Mouse (Mus musculus): ENCODE data around the gene A730061H03Rik.
A peak's percentile ranks its signal among the peaks of the same experiment; 100 is the strongest.

The A730061H03Rik gene

DNA sequence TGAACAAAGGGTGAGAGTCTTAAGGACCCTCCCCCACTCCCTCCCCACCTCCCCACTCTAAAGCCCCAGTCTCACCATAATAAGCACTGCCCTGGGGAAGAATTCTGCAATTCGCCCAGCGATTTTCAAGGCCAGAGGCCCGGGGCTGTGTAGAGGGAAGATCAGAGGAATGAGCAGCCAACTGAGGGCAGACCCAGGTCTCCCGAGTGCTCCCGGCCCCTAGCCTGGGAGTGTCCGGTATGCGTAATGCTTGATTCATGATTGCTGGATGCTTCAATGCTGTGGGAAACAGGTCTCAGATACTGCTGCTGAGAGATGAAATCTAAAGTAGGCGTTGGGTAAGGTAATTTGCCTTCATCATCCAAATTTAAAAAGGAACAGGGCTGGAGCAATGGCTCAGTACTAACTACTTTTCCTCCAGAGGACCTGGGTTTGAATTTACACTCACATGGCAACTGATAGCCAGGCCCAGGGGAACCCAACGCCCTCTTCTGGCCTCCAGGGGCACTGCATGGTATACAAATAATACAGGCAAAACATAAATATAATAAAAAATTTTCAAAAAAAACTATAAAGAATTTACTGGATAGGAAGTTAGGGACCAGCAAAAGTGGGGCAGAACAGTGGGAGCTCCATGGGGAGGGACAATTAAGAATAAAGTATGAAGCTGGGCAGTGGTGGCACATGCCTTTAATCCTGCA lies 21.9 kb upstream of the A730061H03Rik start:
- no peak for DNase-seq (ENCODE audit: low spot score in 2 of 2)

DNA sequence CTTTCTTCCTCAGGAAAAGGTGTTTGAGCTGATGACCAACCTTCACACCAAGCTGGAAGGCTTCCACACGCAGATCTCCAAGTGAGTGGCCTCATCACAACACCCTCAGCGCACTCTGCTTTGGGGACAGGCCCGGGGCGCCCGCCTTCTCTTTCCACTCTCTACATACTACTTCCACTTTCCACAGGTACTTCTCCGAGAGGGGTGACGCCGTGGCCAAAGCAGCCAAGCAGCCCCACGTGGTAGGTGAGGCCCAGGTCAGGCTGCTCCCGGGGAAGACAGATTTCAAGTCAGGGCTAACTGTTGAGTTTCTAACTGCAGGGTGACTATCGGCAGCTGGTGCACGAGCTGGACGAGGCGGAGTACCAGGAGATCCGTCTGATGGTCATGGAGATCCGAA lies 20.5 kb upstream of the A730061H03Rik start:
- no peak for DNase-seq (ENCODE audit: low spot score in 2 of 2)

DNA sequence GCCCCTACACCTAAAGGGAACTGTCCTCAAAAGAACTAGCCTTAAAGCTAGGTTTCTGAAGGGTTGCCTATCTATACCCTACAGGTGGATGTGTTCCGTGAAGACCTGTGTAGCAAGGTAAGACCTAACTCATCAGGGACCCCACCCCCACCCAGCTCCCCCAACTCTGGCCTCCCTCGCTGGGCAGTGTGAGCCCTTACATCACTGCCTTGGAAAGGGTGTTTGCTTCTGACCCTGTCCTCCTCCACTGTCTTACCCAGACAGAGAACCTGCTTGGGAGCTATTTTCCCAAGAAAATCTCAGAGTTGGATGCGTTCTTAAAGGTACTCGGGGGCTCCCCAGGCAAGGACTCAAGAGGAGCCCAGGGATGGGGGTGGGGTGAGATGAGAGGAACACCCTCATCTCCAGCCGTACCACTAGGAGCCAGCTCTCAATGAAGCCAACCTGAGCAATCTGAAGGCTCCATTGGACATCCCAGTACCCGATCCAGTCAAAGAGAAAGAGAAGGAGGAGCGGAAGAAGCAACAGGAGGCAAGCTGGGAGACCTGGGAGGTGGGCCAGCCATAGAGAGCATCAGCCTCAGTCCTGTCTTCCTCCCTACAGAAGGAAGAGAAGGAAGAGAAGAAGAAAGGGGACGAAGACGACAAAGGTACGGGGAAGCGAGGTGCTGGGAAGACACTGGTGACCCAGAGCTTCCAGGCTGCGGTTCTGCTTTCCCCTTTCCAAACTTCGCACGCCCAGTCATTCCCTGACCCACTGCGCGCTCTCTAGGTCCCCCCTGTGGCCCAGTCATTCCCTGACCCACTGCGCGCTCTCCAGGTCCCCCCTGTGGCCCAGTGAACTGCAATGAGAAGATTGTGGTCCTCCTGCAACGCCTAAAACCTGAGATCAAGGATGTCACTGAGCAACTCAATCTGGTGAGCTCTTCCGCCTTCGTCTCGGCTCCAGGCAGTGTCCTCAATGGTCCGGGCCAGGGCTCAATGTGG lies 19.6 kb upstream of the A730061H03Rik start:
- no peak for DNase-seq (ENCODE audit: low spot score in 2 of 2)

DNA sequence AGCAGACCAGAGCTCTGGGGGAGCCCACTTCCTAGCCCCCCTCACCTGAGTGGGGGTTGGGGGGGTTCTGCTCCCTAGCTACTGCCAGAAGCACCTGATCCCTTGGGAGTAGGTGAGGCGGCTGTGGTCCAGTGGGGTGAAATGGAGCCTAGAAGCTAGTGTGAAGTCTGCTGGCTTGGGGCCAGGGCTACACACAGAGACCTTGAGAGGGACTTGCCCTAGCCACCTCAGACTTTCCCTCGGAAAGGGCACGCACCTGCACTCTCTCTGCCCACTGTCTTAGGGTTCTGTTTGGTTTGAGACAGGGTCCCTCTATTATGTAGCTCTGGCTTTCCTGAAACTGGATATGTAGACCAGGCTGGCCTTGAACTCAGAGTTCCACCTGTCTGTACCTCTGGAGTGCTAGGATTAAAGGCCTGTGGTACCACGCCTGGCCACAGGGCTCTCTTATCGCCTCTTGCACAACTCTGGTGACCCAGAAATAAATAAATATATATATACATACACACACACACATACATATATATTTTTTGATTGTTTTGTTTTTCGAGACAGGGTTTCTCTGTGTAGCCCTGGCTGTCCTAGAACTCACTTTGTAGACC lies 18.6 kb upstream of the A730061H03Rik start:
- DNase-seq (ENCODE audit: low spot score in 2 of 2) = peak in 1 of 2 experiments; percentile 51

DNA sequence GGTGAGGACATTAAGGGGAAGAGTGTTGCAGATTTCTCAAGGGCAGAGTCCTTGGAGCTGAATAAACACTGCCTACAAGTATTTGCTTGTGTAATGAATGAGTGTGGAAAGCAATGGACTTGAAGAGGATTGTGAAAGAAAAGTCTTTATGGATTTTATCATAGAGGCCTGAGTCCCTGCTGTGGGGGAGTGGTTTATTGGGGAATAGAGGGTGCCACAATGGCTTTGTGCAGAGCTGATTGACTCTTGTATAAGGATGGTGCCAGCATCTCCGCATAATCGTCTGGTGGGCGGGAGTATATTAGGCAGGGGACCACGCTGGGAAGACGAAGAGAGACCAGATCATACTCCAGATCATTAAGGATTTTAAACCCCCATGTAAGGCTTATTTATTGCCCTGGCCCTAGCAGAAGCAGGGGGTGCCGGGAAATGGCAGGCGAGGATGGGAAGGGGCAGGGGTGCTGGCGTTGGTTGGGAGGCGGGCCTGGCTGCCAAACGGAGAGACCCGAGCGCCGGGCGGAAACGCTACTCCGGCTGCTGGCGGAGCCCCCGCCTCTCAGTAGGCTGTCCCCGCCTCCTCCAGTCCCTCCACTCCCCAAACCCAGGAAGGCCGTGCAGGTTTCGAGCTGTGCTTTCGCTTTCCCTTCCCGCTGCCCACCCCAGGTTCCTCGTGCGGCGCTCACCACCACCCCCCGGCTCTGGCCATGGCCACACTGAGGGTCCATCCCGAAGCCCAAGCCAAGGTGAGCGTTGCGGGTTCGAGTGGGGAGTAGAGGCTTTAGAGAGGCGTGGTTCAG lies 17.9 kb upstream of the A730061H03Rik start, which contains the start of gene Psme1:
Gene Psme1, plus strand, starts transcription at position 253 of the 797 bp plus-strand sequence.
- DNase-seq (ENCODE audit: low spot score in 2 of 2) = peak; percentile 71 to 82

DNA sequence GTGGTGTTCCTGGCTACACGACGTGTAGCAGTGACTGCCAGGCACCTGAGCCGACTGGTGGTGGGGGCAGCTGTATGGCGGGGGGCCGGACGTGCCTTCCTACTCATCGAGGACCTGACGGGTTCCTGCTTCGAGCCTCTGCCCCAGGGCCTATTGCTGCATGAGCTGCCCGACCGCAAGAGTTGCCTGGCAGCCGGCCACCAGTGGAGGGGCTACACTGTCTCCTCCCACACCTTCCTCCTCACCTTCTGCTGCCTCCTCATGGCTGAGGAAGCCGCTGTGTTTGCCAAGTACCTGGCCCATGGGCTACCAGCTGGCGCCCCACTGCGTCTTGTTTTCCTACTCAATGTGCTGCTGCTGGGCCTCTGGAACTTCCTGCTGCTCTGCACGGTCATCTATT lies 16.2 kb upstream of the A730061H03Rik start:
- no peak for DNase-seq (ENCODE audit: low spot score in 2 of 2)

DNA sequence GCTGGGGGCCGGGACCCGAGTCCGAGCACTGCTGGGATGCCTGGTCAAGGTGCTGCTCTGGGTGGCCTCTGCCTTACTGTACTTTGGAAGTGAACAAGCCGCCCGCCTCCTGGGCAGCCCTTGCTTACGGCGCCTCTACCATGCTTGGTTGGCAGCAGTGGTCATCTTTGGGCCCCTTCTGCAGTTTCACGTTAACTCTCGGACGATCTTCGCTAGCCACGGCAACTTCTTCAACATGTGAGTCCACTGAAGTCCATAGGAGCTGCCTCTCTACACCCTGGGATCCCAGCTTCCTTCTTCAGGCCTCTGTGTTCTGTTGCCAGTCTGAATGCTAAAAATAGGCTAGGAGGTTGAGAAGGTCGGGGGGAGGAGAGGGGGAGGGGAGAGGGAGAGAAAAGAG lies 15.5 kb upstream of the A730061H03Rik start:
- no peak for DNase-seq (ENCODE audit: low spot score in 2 of 2)

DNA sequence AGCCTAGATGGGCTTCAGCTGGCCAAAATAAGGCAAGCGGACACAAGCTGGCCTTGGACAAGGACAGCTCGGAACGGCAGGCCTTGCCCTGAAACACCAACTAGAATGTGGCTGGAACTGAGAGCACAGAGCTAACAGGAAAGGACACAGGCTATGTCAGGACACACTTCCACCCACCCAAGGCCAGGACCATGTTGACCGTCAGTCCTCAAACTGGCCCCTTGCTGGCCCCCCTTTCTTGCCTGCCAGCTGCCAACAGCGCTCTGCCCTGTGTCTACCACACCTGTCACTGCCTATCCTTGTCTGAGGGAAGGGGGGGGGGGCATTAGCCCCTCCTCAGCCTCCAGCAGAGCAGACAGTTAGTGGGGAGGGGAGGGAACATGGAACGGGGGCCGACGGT lies 15.1 kb upstream of the A730061H03Rik start, which contains the start of gene Fitm1:
Gene Fitm1, plus strand, starts transcription at position 316 of the 400 bp plus-strand sequence.
- no peak for DNase-seq (ENCODE audit: low spot score in 2 of 2)

DNA sequence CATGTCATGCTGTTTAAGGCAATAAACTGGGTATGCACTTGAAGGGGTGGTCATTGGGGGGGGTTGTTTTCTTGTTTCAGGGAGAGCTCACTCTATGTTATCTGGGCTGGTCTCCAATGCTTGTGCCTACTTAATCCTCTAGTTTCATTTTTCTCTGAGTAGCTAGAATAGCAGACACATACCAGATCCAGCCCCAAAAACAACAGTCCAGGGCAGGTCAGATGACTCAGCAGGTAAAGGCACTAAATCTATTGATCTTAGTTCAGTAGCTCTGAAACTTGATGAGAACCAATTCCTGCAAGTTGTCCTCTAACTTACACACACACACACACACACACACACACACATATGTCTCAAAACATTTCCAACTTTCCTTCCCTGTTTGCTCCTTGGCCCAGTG lies 11.6 kb upstream of the A730061H03Rik start:
- no peak for DNase-seq (ENCODE audit: low spot score in 2 of 2)

DNA sequence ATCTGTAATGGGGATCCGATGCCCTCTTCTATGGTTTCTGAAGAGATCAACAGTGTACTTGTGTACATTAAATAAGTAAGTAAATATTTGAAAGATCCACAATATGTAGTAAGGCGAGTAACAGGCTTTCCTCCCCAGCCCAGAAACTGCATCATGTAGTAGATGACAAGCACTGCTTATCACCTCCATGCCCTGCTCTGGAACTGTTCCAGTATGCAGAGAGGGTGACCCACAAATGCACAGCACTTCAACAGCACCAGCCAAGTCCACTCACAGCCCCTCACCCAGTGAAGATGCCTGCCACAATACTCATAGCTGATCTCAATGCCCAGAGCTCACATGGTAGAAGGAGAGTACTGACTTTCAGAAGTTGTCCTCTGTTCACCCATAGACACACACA lies 10.4 kb upstream of the A730061H03Rik start:
- no peak for DNase-seq (ENCODE audit: low spot score in 2 of 2)

DNA sequence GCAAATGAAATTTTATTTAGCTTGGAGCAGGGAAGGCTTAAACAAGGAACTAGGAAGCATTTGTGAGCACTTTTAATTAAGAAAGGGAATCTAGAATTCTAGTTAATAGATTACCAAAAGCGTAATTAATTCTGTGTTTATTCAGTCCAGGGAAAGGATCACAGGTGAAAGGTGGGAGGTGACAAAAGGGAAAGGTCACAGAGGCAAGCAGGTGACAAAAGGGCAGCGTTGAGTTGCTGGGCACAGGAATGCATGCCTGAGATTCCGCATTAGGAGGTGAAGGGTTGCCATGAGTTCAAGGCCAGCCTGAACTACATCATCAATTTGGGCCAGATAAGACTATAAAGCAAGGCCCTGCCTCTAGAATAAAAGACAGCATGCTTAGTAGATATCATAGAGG lies 7.3 kb upstream of the A730061H03Rik start:
- DNase-seq (ENCODE audit: low spot score in 2 of 2) = no peak

DNA sequence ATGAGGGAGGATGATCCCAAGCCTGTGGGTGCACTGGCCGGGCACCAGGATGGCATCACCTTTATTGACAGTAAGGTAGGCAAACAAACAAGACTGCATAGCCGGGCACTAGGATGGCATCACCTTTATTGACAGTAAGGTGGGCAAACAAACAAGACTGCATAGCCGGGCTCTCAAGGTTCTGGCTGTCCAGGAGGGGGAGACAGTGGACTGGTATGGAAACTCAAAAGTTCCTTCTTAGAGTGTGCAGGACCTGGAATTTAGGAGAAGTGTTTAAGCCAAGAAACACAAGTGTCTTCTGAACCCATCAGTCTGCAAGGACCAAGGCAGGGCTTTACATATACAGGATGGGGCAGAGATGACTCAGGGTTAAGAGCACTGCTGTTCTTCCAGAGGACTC lies 5.5 kb upstream of the A730061H03Rik start:
- no peak for DNase-seq (ENCODE audit: low spot score in 2 of 2)

DNA sequence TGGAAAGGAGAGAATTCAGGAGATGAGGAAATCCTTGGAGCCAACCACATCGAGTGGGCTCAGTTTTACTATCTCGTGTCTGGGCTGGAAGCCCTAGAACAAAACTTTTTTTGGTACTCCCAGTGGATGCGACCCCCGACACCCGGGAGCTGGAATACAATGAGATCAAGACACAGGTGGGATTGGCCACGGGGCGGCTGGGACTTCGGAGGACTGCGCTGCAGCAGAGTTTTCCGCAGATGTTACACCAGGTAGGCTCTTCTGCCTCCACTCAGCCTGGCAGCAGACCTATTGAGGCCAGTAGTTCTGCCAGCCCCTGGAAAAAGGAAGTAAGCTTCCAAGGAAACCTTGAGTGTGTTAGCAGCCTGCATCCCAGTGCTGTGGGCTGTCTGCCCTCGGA lies 3.0 kb upstream of the A730061H03Rik start:
- DNase-seq (ENCODE audit: low spot score in 2 of 2) = no peak

DNA sequence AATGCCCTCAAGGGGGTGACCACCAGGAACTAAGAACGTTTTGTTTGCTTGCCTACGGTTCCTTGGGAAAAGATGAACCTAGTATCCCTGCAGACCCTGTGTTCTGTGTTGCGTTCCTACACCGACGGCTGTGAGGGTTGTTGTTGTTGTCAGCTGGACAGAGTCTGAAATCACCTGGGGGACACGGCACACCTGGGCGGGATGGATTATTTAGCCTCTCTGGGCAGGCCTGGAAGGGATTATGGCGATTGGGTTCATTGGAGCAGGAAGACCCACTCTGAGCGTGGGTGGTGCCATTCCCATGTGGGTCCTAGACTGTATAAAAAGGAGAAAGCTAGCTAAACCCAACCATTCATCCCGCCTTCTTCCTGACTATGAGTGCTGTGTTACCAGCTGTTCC lies 1.7 kb upstream of the A730061H03Rik start:
- DNase-seq (ENCODE audit: low spot score in 2 of 2) = no peak

DNA sequence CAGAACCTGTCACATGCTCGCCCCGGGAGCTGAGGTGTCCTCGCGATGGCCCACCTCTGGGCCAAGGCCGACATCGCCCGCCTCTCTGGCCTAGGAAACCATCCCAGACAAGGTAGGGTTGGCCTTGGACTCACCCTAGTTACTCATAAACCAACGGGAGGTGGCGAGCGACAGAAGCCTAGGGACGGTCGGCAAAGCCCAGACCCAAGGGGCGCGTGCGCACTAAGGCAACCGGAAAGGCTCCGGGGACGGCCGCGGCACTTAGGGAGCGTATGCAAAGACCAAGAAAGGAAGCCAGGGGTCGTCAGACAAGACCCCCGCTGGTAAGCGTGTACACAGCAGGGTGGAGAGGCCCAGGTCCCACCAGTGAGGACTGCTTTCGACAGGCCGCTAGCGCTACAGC lies 406 bp downstream of the A730061H03Rik start, which contains the start of gene Dcaf11:
Gene Dcaf11, plus strand, starts transcription at position 208 of the 403 bp plus-strand sequence.
- peak; percentile 64 to 85 for DNase-seq (ENCODE audit: low spot score in 2 of 2)

DNA sequence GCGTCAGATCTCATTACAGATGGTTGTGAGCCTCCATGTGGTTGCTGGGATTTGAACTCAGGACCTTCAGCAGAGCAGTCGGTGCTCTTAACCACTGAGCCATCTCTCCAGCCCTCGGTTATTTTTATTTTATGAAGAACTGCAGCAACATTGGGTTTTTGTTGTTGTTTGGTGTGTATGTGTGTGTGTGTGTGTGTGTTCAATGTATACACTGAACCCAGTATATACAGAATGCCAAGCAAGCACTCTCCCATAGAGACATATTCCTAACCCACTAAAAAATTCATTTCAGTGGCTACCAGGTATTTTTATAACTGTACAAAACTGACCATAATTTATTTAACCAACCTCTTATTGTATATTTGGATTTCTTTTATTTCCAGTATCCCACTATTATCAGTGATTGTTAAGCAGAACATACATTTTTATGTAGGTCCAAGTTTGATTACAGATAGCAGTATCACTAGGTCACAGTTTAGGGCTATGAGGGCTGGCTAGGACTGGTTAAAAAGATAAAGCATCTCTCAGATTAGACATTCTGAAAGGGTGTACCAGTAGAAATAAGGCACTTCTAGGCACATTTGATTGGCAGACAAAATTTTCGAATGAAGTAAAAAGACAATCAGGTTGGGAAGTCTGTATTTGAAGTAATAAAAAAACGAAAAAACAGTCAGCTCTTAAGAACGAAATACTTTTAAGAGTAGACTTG lies 1.3 kb downstream of the A730061H03Rik start:
- no peak for DNase-seq (ENCODE audit: low spot score in 2 of 2)

DNA sequence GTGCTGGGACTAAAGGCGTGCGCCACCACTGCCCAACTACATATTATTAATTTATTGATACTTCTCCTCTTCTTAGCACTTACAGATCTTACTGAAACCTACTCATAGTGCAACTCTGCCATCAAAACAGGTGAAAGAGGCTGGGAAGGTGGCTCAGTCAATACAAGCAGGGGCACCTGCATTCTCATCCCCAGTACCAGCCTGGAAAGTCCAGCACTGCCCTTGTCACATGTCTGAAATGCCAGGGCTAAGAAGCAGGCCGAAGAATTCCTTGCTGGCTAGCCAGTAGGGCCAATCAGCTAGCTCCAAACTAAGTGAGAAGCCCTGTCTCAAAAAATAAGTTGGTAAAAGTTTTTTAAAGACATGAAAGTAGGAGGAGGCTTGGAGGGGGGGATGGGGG lies 2.6 kb downstream of the A730061H03Rik start:
- DNase-seq (ENCODE audit: low spot score in 2 of 2) = no peak

DNA sequence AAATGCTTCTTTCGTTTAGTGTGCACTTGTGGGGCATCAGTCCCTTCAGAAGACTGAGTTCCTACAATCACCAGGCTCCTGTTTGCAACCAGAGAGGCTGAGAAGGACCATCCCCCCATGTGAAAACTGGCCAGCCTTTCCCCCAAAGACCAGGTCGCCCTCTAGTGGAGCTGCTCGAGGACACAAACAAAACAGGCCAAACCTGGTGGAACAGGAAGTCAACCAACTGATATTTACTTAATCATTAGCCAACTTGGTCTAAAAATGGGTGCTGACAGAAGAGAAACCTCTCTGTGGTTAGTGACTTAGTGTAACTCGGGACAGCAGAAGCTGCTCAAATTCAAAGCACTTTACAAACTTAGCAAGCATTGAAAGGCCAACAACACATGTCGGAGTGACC lies 3.2 kb downstream of the A730061H03Rik start:
- peak; percentile 49 to 74 for DNase-seq (ENCODE audit: low spot score in 2 of 2)

DNA sequence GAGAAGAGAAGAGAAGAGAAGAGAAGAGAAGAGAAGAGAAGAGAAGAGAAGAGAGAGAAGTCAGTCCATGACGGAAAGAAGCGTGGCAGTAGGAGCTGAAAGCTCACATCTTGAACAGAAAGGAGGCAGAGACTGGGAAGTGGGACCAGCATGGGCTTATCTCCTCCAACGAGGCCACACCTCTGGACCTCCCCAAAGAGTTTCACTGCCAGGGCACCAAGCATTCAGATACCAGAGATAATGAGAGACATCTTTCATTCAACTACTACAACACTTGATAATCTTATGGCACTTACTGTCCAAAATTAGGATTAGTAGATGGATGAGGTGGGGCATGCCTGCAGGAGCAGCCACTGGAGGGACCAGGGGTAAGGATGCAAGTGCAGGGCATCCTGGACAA lies 4.4 kb downstream of the A730061H03Rik start:
- DNase-seq (ENCODE audit: low spot score in 2 of 2) = no peak

DNA sequence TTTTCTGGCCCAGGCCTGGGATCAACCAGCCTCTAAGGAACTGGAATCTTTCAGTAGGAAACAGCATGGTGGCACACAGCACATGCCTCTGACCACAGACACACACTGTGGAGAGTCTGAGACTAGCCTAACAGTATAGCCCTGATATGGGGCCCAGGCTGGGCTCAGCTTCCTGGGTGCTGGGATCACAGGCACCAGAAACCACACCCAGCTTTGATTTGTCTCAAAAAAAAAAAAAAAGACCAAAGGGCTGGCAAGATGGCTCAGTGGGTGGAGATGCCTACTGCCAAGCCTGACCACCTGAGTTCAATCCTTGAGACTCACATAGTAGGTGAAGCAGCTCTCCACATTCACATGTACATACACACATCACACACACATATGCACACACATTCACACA lies 5.6 kb downstream of the A730061H03Rik start:
- no peak for DNase-seq (ENCODE audit: low spot score in 2 of 2)

DNA sequence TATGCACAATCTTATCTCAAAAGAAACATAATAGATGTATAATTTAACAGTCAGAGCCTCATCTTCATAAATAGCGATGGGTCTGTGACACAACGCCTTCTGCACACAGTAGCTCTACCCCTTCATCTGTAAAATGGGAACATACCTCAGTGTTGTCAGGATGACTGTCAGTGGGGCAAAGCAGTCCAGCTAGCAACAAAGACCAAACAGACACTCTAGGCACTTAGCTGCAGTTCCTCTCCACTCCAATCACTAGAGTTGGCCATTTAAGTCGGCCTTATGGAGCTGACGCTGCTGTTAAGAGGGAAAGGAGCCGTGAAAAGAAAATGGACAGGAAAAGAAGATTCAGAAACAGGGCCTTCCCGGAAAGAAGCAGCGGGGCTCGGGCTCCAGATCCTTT lies 8.4 kb downstream of the A730061H03Rik start:
- no peak for DNase-seq (ENCODE audit: low spot score in 2 of 2)
